In genomic region chr11:95264455-95265013, GRCm38 (mm10) we compare ENCODE assay signal across 17 mouse cellular contexts. TPM values are rescaled to one million over a fixed set of nuclear protein-coding genes. Genes with fewer than 3 reads are reported as not detected.
DNase-seq lines count a peak whose midpoint lies in the region; ATAC-seq lines count a peak whose summit lies in the region.
"Had no signal": no experiment of that assay in that cellular context is flagged by ENCODE, and none has a peak within 500 bp of the region (broad histone marks: within the 10 kb centered on the region; RNA-seq: fewer than 3 reads in every experiment).

No protein-coding gene starts in this region.

- no peaks in the 10 kb centered on the region for H3K9me3 ChIP-seq in hindbrain, embryonic 11.5 days (ENCODE audit: control insufficient read depth, low read length)
- H3K9me3 ChIP-seq in hindbrain, embryonic 14.5 days (ENCODE audit: control insufficient read depth, low read length) = no peaks in the 10 kb centered on the region
- H3K9me3 ChIP-seq in lung, embryonic 15.5 days = no peaks in the 10 kb centered on the region
- no peaks in the 10 kb centered on the region for H3K9me3 ChIP-seq in stomach, embryonic 14.5 days (ENCODE audit: control insufficient read depth, low read depth, low read length)
- H3K9me3 ChIP-seq: limb, embryonic 12.5 days had no signal

- H3K4me3 ChIP-seq in hindbrain, embryonic 11.5 days (ENCODE audit: low read depth, low read length) = no peak overlapping the region
- H3K4me3 ChIP-seq in hindbrain, embryonic 14.5 days (replicated peaks; ENCODE audit: low read length) = no peak overlapping the region
- H3K4me3 ChIP-seq in lung, embryonic 15.5 days = no peak overlapping the region
- H3K4me3 ChIP-seq in stomach, embryonic 14.5 days (ENCODE audit: low read depth, low read length) = no peak overlapping the region
- H3K4me3 ChIP-seq: limb, embryonic 12.5 days; myocyte had no signal

- 0 out of 2 replicates have a peak overlapping the region, but pooled peaks have one; percentile 13 for H3K27ac ChIP-seq in hindbrain, embryonic 11.5 days (ENCODE audit: low read depth, low read length)
- no peak overlapping the region for H3K27ac ChIP-seq in hindbrain, embryonic 14.5 days
- peak overlapping the region; percentile 79 for H3K27ac ChIP-seq in lung, embryonic 15.5 days
- H3K27ac ChIP-seq in stomach, embryonic 14.5 days (ENCODE audit: low read length) = peak overlapping the region; percentile 91

- H3K4me2 ChIP-seq in hindbrain, embryonic 11.5 days (replicated peaks; ENCODE audit: low read depth, low read length) = no peak overlapping the region
- no peak overlapping the region for H3K4me2 ChIP-seq in hindbrain, embryonic 14.5 days (replicated peaks)
- no peak overlapping the region for H3K4me2 ChIP-seq in lung, embryonic 15.5 days
- H3K4me2 ChIP-seq in stomach, embryonic 14.5 days (replicated peaks; ENCODE audit: low read depth, low read length) = no peak overlapping the region
- H3K4me2 ChIP-seq: limb, embryonic 12.5 days had no signal

- no peaks in the 10 kb centered on the region for H3K36me3 ChIP-seq in hindbrain, embryonic 11.5 days (ENCODE audit: control insufficient read depth, insufficient read depth, low read length)
- H3K36me3 ChIP-seq in hindbrain, embryonic 14.5 days (replicated peaks; ENCODE audit: control insufficient read depth, insufficient read depth) = no peaks in the 10 kb centered on the region
- 0 out of 2 replicates have a peak, but pooled peaks cover 4% of the 10 kb centered on the region for H3K36me3 ChIP-seq in lung, embryonic 15.5 days
- H3K36me3 ChIP-seq in stomach, embryonic 14.5 days (ENCODE audit: control insufficient read depth, insufficient read depth, low read length) = no peaks in the 10 kb centered on the region; the same call in 1 of the 2 replicates

- WGBS in hindbrain, embryonic 11.5 days = 73% methylated on average over 4 of the region's 4 CpGs
- WGBS in hindbrain, embryonic 14.5 days = 74% methylated on average over 4 of the region's 4 CpGs
- 71% methylated on average over 4 of the region's 4 CpGs for WGBS in lung, embryonic 15.5 days
- WGBS in stomach, embryonic 14.5 days = 79% methylated on average over 4 of the region's 4 CpGs

- H3K4me1 ChIP-seq in hindbrain, embryonic 11.5 days (replicated peaks; ENCODE audit: control insufficient read depth, insufficient read depth, low read length) = peaks cover 8% of the 10 kb centered on the region; the same call in 1 of the 2 replicates
- peaks cover 13% of the 10 kb centered on the region; the same call in 1 of the 2 replicates for H3K4me1 ChIP-seq in hindbrain, embryonic 14.5 days (replicated peaks; ENCODE audit: control insufficient read depth, insufficient read depth, low read length)
- peaks cover 10% of the 10 kb centered on the region; the same call in 1 of the 2 replicates for H3K4me1 ChIP-seq in lung, embryonic 15.5 days
- peaks cover 21% of the 10 kb centered on the region; the same call in 1 of the 2 replicates for H3K4me1 ChIP-seq in stomach, embryonic 14.5 days (ENCODE audit: control insufficient read depth, insufficient read depth, low read length)

- H3K9ac ChIP-seq in hindbrain, embryonic 11.5 days (ENCODE audit: low read depth, low read length) = no peak overlapping the region
- H3K9ac ChIP-seq in hindbrain, embryonic 14.5 days = no peak overlapping the region
- no peak overlapping the region for H3K9ac ChIP-seq in lung, embryonic 15.5 days
- no peak overlapping the region for H3K9ac ChIP-seq in stomach, embryonic 14.5 days (replicated peaks; ENCODE audit: low read depth, low read length)
- H3K9ac ChIP-seq: limb, embryonic 12.5 days had no signal

- DNase-seq in hindbrain, embryonic 11.5 days (ENCODE audit: low spot score) = no peak
- DNase-seq in hindbrain, embryonic 14.5 days (ENCODE audit: low spot score) = no peak
- DNase-seq in lung, postnatal 10 days = no peak
- no peak for DNase-seq in yolk sac, embryonic 10.5 days (ENCODE audit: low spot score)
- DNase-seq: adrenal gland, adult 8-10 months; cerebellum, adult 9-11 months; thymus, postnatal 25 days had no signal

- H3K27me3 ChIP-seq in hindbrain, embryonic 11.5 days (ENCODE audit: control insufficient read depth, insufficient read depth, low read length) = no peaks in the 10 kb centered on the region
- H3K27me3 ChIP-seq in hindbrain, embryonic 14.5 days (ENCODE audit: control insufficient read depth, insufficient read depth, low read length) = no peaks in the 10 kb centered on the region
- H3K27me3 ChIP-seq in lung, embryonic 15.5 days = no peaks in the 10 kb centered on the region
- no peaks in the 10 kb centered on the region for H3K27me3 ChIP-seq in stomach, embryonic 14.5 days (ENCODE audit: control insufficient read depth, insufficient read depth, low read length)
- H3K27me3 ChIP-seq: Patski had no signal

- no peak for ATAC-seq in hindbrain, embryonic 11.5 days (ENCODE audit: low FRiP score)
- ATAC-seq in hindbrain, embryonic 14.5 days (ENCODE audit: low FRiP score) = no peak
- no peak for ATAC-seq in lung, embryonic 15.5 days (ENCODE audit: borderline replicate concordance, extremely low read depth, low FRiP score, low TSS enrichment)
- peak; percentile 13 for ATAC-seq in granulocyte monocyte progenitor cell, adult 5-6 weeks (replicated peaks; ENCODE audit: poor library complexity, severe bottlenecking)
- ATAC-seq in stomach, embryonic 14.5 days (ENCODE audit: insufficient number of reproducible peaks, insufficient read depth, low FRiP score, low read depth) = 0 out of 2 replicates have a peak, but pooled peaks have one; percentile 38
- ATAC-seq: CD4-positive, CD25-positive, alpha-beta regulatory T cell, adult 4 months; Patski had no signal

RNA-seq across cellular contexts. Expression of gene Tac4, which starts 3.2 kb away (rescaled TPM):
- polyA plus RNA-seq in hindbrain, embryonic 11.5 days (2014; fragmentation: Nextera tagmentation; extraction: Ambion mirVana) = 0.22 TPM in 1 of 2 replicates, not detected in the other
- polyA plus RNA-seq in hindbrain, embryonic 14.5 days (2014; fragmentation: Nextera tagmentation; extraction: Ambion mirVana) = 0.17 TPM in 1 of 2 replicates, not detected in the other
- 0.16 TPM in 1 of 2 replicates, not detected in the other for polyA plus RNA-seq in lung, embryonic 15.5 days (2015; fragmentation: Nextera tagmentation; extraction: Ambion mirVana)
- total RNA-seq in granulocyte monocyte progenitor cell, adult 5-6 weeks (2014; fragmentation: Nextera tagmentation) = not detected in 2 replicates
- total RNA-seq in granulocyte monocyte progenitor cell, adult 5-6 weeks (2017) = not detected in 2 replicates
- polyA plus RNA-seq in stomach, embryonic 14.5 days (2014; fragmentation: Nextera tagmentation; extraction: Ambion mirVana) = 0.48 TPM in 1 of 2 replicates, not detected in the other
- total RNA-seq: adrenal gland, adult 8-10 months; gastrocnemius, adult 8-10 months; layer of hippocampus, postnatal 25 days had no signal
- polyA plus RNA-seq: CD4-positive, CD25-positive, alpha-beta regulatory T cell, adult 4 months; heart, embryonic 14.5 days; limb, embryonic 12.5 days; Patski had no signal

RNA-seq across cellular contexts. Expression of gene Kat7, which starts 45.5 kb away (rescaled TPM):
- polyA plus RNA-seq in hindbrain, embryonic 11.5 days (2014; fragmentation: Nextera tagmentation; extraction: Ambion mirVana) = 63.8 and 79.7 TPM in 2 replicates
- polyA plus RNA-seq in hindbrain, embryonic 14.5 days (2014; fragmentation: Nextera tagmentation; extraction: Ambion mirVana) = 58.1 and 71.0 TPM in 2 replicates
- 78.0 and 80.1 TPM in 2 replicates for polyA plus RNA-seq in lung, embryonic 15.5 days (2015; fragmentation: Nextera tagmentation; extraction: Ambion mirVana)
- total RNA-seq in granulocyte monocyte progenitor cell, adult 5-6 weeks (2014; fragmentation: Nextera tagmentation) = 75.0 and 78.0 TPM in 2 replicates
- 71.7 and 77.2 TPM in 2 replicates for total RNA-seq in granulocyte monocyte progenitor cell, adult 5-6 weeks (2017)
- 60.8 and 63.1 TPM in 2 replicates for polyA plus RNA-seq in stomach, embryonic 14.5 days (2014; fragmentation: Nextera tagmentation; extraction: Ambion mirVana)

Comparison
In these comparisons a context has a peak if more than half of its experiments do, and no peak if none do; other contexts are left out.
1. ATAC-seq: peak in granulocyte monocyte progenitor cell, adult 5-6 weeks (single experiment) and stomach, embryonic 14.5 days (single experiment); none in hindbrain, embryonic 11.5 days (single experiment), hindbrain, embryonic 14.5 days (single experiment) and lung, embryonic 15.5 days (single experiment).